Mouse (Mus musculus) left cerebral cortex, postnatal 36 days (tissue): ENCODE measurements around the gene Setd5. TPM values are rescaled to one million over a fixed set of nuclear protein-coding genes. Genes with fewer than 3 reads are reported as not detected.

Experiments used
- DNase-seq, 2 experiments: peaks; one replicate each; pipeline ENCODE4 v3.0.0; 2021 to 2022; ENCODE audit warnings: low spot score in 2 of 2, mixed read lengths in 1 of 2
- intact Hi-C: fragments of 180-260 bp; cut with DNase I; formaldehyde crosslinking; loops from one replicate; pipeline ENCODE4 v1.15.1; 2025
- total RNA-seq, 2 experiments: library from RNA; stranded (reverse); gene quantifications; 2 replicates each; pipeline ENCODE4 v1.2.3; 2021

Setd5 gene
- total RNA-seq, 2 experiments from 2014 or later = 99.2 to 130 TPM

- intact Hi-C loops = no loop called here
Measured at GRCm38 (mm10) chr6:113102541-113102940, 25.4 kb downstream of the Setd5 start.

GRCm38 (mm10) chr6:113103765-113104164 lies 26.6 kb downstream of the Setd5 start:
- DNase-seq = no peak
- intact Hi-C loops = no loop called here

More at GRCm38 (mm10) chr6:113102541-113102940, 25.4 kb downstream of the Setd5 start:
- DNase-seq = no peak

- intact Hi-C loops = no loop called here
- DNase-seq = no peak
Measured at GRCm38 (mm10) chr6:113109378-113109777, 32.2 kb downstream of the Setd5 start.

GRCm38 (mm10) chr6:113109956-113110355 lies 32.8 kb downstream of the Setd5 start:
- intact Hi-C loops = no loop called here
- no peak for DNase-seq

GRCm38 (mm10) chr6:113120806-113121205 lies 43.6 kb downstream of the Setd5 start:
- no peak for DNase-seq
- intact Hi-C loops = no loop called here

GRCm38 (mm10) chr6:113133360-113133759 lies 56.2 kb downstream of the Setd5 start:
- no peak for DNase-seq
- intact Hi-C loops = no loop called here

GRCm38 (mm10) chr6:113141389-113142094 lies 64.4 kb downstream of the Setd5 start:
- DNase-seq = no peak
- intact Hi-C loops = no loop called here

- intact Hi-C loops = no loop called here
- DNase-seq = no peak
Measured at GRCm38 (mm10) chr6:113144764-113145163, 67.6 kb downstream of the Setd5 start.

GRCm38 (mm10) chr6:113145249-113145648 lies 68.1 kb downstream of the Setd5 start:
- DNase-seq = no peak
- intact Hi-C loops = no loop called here

GRCm38 (mm10) chr6:113154071-113154470 lies 76.9 kb downstream of the Setd5 start:
- intact Hi-C loops = no loop called here
- no peak for DNase-seq

GRCm38 (mm10) chr6:113154886-113155285 lies 77.7 kb downstream of the Setd5 start:
- no peak for DNase-seq
- intact Hi-C loops = no loop called here

- intact Hi-C loops = no loop called here
- DNase-seq = no peak
Measured at GRCm38 (mm10) chr6:113156064-113156463, 78.9 kb downstream of the Setd5 start.

GRCm38 (mm10) chr6:113160106-113160505 lies 82.9 kb downstream of the Setd5 start:
- no peak for DNase-seq
- intact Hi-C loops = no loop called here

GRCm38 (mm10) chr6:113161982-113162381 lies 84.8 kb downstream of the Setd5 start:
- no peak for DNase-seq
- intact Hi-C loops = no loop called here

- DNase-seq = no peak
- intact Hi-C loops = no loop called here
Measured at GRCm38 (mm10) chr6:113163513-113163912, 86.3 kb downstream of the Setd5 start.

GRCm38 (mm10) chr6:113166661-113167251 lies 89.6 kb downstream of the Setd5 start:
- intact Hi-C loops = no loop called here
- DNase-seq = peak; percentile 50 to 51

GRCm38 (mm10) chr6:113168316-113168975 lies 91.3 kb downstream of the Setd5 start:
- no peak for DNase-seq
- intact Hi-C loops = no loop called here

- intact Hi-C loops = loop anchor here (5.0 kb wide), 1 partner anchor 67 kb away; the partner anchor contains the start of gene Mtmr14
- DNase-seq = no peak
Measured at GRCm38 (mm10) chr6:113169852-113170251, 92.7 kb downstream of the Setd5 start.

GRCm38 (mm10) chr6:113170651-113171050 lies 93.5 kb downstream of the Setd5 start:
- intact Hi-C loops = loop anchor here (5.0 kb wide), 1 partner anchor 67 kb away; the partner anchor contains the start of gene Mtmr14

GRCm38 (mm10) chr6:113172011-113172410 lies 94.8 kb downstream of the Setd5 start:
- DNase-seq = no peak
- intact Hi-C loops = loop anchor here (5.0 kb wide), 1 partner anchor 65 kb away; the partner anchor contains the start of gene Mtmr14

More at GRCm38 (mm10) chr6:113170651-113171050, 93.5 kb downstream of the Setd5 start:
- no peak for DNase-seq
